Mouse (Mus musculus) cerebellum, postnatal 14 days (tissue): ENCODE data around the gene Etl4.

ENCODE experiments used
- DNase-seq, 2 experiments: peaks; one replicate each; pipeline ENCODE4 v3.0.0; 2021; ENCODE audit warnings: mixed read lengths in 2 of 2

Gene Etl4

DNA sequence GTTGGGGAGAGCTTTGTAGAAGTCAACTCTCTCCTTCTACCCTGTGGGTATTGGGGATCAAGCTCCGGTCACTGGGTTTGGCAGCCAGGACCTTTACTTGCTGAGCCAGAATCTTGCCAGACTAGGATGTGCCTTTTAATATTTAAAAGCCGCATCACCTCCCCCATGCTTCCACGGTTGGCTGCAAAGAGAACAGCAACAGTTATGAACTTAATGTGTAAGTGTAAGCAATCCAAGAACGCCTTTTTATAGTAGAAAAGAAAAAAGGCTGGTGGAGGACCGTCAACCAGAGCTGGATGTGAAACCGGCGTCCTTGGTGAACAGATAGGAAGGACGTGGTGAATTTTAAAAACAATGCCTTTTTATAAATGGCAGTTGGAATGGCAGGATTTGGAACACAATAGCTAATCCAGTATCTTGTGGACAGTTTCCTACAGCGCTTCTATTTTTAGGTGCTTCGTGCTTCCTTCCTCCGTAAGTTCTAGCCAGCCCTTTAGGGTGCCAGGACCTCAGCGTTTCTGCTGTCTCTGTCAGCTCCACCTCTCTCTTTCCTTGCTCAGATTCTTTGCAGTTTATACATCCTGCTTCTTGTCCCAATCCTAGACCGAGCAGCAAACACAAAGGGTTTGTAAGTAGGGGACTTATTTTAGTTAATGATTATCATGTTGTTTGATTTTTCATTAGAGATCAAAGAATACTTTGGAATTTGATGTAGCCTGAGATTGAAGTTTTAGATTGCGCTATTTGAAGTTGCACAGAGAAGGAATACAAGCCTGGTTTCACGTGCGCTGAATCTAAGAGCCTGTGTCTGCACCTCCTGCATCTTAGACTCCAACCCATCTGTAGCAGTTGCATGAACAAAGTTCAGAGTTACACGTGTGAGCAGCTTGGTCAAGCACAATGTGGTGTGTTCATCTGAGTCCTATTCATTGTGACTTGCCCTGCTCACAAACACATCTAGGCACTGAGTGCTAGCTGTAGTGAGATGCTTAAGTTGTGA, 535.9 kb downstream of the Etl4 start:
- no peak for DNase-seq

DNA sequence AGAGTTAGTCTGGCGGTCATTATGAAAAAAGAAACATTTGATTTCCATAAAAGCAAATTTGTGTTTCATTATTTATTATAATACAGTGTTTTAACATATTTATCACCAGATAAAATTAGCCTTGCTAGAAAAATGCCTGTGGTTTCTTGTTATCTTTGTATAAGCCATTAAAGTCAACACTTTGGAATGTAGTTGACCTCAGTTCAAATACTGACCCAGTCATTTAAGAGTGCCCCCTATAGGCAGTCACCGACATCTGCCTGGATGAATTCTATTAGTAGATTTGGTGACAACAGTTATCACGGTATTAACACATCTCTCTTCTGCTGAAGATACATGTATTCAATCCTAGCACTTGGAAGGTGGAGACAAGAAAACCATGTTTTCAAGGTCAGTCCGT, 536.6 kb downstream of the Etl4 start:
- no peak for DNase-seq

DNA sequence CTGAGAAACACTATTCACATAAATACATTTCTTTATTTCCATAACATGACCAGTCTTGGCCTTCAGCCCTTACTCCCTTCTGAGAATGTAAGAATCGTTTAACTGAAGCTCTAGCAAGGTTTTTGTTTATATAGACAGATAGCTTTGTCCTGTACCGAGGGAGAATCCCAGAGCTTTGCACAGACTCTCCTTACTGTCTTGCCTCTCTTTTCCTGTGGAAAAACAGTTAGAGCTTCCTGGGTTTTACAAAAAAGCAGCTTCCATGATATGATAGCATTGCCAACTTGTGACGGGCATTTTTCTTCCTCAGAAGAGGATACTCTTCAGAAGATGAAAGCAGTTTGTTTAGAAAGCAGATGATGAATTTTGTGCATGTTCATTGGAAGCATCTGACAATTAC, 541.4 kb downstream of the Etl4 start:
- DNase-seq = no peak

DNA sequence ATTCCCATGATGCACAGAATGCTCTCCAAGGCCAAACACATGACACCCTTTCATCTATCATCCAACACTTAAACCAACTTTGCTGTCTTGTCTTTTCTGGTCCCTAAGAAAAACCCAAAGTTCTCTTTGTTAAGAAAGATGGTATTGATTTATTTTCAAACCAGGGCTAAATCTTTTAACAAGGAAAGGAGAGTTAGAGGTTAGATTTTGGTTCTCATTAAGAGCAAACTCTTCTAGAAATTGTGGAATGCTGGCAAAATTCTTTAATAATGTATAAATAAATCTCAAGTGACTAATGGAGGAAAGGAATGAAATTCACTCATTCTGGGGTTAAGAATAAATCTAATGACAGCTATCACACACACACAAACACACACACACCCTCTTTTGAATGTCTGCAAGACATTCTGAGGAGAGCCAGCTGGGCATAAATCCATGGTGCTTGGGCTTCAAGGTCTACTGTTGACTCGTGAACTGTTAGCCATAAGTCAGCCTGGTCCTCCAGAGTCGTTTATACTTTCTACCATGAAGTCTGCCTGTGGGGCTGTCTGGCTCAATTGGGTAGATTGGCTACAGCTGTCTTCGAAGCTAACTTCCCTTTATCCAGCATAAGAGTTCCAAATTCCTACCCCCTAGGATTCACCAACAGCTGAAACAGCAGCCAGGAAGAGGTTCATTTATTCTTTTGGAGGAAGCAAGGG, 544.1 kb downstream of the Etl4 start:
- no peak for DNase-seq

DNA sequence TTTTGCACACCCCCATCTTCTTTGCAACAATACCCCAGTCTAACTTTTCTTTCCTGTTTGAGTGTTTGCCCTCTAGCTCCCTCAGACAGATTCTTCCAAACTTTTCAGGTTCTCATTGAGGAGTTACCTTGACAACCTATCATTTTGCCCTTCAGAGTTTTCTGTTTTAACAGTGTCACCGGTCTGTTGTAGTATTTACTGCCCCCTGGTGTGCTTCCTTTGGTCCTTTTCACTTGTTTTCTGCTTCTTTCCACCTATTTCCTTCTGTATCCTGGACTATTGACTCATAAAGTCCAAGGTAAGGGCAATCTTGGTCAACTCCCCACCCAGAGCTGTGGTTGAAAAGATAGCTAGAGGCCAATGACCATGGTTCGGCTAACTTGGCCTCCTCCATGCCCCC, 569.6 kb downstream of the Etl4 start:
- no peak for DNase-seq

DNA sequence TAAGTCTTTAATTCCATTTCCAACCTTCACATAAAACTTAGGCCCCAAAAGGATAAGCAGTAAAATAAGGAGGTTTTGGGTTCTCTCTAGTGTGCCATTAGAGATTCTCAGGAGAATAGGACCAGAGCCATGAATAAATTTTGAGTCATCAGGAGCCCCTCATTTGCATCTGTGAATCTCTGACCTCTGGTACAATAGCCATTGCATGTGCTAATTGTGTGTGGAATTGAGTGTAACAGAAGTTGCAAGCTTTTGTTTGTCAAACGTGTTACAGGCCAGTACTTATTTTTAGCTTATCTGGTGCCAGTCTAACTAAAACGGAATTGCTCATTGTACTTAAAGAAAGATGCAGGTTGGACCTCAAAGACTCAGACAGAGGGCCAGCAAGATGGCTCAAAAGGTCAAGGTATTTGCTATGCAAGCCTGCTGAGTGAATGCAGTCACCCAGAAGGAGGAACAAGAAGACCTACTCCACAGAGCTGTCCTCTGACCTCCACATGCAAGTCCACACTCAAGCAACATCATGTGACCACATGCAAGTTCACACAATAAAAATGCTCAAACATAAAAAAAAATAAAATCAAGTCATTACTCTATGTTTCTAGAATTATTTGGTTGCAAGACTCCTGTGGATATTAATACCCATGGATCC, 576.7 kb downstream of the Etl4 start:
- DNase-seq = no peak

DNA sequence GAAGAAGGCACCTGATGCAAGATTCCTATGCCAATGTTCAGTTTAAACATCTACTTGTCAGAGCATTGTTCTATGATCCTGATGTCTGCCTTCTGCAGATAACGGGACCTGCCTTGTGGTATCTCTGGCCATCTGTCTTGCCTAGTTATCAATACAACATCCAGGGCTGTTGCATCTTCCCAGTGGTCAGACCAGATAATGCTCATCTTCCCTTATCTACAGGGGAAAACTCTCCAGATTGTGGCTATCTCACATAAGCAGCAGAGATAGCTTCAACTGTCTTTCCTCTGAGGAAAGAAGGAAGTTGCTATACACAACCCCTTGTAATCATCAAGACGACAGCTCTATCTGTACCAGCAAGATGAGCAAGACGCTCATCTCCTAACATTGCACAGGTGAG, 579.5 kb downstream of the Etl4 start:
- no peak for DNase-seq

DNA sequence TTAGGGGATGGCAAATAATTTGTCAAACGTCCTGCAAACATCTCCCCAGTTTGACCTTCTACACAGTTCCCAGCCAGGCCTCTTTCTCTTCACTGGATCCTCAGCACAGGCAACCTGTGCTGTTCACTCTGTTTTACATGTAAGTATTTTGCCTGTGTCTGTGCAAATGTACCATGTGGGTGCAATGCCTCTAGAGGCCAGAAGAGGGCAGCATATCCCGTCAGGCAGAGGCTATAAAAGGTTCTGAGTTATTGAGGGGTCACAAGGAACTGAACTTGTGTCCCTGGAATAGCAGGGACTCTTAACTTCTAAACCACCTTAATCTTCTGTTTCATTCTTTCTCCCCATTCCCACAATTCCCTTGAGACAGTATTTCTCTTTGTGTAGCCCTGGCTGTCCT, 582.5 kb downstream of the Etl4 start:
- DNase-seq = no peak

DNA sequence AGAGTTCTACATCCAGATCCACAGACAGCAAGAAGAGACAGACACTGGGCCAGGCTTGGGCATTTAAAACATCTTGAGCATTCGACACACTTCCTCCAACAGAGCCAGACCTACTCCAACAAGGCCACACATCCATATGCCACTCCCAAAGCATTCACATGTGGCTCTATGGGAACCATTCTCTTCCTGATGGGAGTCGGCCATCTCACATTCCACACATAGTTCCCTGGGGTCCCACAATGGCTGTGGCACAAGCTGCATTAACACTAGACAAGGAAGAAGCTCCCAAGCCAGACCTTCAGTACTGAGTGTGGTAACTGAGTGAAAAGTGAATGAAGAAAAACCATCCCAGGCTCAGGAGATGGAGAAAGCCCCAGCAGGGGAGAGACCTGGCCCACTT, 584.2 kb downstream of the Etl4 start:
- DNase-seq = no peak

DNA sequence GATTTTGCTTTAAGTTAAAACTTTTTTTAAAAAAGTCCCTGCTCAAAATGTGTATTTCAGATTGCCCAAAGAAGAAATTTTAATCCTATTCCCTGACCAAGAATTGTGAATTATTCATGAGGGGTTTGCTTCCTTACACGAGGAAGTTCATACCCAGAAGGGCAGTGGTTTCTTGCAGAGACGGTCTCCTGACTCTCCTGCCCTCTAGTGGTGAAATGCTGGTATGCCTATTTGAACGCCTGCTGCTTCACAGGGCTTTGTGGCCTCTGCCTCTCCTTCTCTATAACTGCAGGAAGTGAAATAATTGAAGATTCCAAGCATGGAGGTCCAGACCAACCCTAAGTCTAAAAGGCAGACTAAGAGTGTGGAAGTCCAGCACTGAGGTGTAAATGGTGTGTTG, 585.1 kb downstream of the Etl4 start:
- DNase-seq = peak; percentile 79 to 82

DNA sequence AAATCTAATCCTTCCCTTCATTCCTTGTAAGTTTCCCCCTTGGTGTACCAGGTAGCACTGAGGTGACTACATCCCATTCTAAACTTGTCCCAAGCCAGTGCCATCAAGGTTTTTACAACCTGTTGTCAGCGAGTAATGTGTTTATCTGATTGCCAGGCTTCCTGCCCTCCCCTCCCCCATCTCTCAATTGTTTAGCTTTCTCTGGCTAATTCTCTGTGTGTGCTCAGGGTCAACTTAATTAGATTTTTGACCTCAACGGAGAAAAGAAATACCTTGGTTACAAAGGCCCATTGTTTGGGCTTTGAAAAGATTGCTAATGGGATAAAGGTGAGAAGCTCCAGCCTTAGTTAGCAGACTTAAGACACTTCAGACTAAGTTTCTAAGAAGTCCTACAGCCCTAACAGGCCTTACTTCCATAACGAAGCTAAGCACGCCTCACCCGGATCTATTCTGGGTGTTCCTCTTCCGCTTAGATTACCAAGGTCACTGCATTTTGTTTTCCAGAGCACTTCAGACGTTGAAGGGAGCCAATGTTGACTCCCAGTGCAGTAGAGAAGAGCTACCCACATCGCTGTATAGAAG, 586.7 kb downstream of the Etl4 start:
- no peak for DNase-seq

DNA sequence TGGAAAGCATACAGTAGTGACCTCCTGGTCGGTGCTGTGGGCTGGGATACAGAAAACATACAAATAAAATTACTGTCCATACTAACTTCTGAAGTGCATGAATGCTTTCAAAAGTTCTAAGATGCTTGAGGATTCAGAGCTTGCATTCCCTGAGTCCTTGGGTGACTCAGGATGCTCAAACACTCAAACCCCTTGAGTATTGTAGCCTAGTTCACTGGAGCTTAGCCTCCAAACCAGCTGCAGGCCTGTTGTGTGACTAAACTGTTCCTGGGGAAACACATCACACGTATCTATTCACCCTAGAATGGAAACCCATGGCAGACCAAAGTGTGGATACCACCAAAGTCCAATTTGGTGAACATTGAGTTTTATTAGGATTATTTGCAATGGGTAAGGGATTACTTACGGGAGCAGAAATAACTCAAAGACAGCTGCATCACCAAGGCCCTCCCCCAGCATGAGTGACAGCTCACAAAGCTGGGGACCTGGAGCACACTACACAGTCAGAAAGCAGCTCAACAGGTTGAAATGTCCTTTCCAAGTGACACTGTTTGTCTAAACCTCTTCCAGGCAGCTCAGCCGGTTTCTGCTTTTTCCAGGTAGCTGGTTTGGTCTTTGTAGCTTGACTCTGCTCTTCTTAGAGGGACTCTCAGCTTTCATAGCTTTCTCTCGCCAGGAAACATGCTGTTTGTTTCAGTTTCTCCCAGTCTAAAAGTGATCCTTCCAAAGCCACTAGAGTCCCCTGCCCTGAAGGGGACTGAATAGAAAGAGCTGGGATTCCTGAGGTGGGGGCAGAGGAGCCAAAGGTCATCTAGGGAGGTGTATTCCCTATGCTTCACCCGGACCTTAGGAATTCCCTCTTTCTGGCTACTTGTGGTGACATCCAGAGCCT, 598.5 kb downstream of the Etl4 start:
- no peak for DNase-seq

DNA sequence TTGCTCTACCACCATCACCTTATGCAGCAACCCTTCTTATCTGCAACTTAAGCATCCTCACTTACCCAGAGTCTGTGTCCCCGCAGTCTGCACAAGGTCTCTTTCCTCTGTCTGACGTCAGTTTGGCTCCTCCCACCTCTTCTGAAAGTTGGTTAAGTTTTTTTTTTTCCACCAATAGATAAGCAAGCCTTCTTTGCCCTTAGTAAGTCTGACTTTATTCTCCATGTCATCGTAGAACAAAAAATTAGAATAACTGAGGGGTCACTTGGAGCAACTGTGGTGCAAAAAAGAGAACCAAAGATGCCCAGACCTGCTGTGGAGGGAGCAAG, 599.1 kb downstream of the Etl4 start:
- no peak for DNase-seq

DNA sequence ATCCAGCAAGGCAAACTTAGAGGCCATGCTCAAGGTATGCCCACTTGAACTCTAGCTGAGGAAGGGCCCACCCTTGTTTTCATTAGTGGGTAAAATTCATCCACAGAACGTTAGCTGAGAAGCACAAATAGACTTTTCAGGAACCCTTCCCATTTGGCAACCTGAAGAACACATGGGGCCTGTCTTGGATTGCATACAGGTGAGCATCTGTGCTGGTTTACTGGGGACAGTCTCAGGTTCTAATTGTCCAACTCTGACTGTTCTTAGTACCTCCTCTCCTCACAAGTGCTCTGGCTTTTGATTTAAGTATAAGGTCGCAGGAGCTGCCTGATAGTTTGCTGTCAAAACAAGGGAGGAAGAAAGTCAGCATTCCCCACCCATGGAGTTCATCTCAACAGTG, 600.5 kb downstream of the Etl4 start:
- peak; percentile 59 to 82 for DNase-seq

DNA sequence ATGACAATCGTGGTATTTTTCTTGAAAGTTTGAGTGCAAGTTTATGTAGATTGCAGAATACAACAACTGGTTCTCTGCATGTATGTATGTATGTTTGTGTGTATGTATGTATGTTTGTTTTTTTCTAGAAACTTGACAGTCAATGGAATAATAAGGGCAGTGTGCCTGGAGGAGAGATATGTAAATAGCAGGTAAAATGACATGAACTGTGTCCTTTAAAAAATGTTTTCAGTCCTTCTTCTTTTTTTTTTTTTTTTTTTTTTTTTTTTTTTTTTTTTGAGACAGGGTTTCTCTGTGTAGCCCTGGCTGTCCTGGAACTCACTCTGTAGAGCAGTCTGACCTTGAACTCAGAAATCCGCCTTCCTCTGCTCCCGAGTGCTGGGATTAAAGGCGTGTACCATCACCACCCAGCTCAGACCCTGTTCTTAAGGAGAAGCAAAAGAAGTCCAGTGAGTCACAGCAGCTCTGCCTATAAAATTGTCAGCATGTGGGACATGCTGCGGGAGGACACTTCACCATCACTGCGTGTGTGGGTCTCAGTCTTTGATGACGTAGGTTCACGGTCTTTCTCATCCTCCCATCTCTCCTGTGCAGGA, 606.8 kb downstream of the Etl4 start:
- DNase-seq = no peak

DNA sequence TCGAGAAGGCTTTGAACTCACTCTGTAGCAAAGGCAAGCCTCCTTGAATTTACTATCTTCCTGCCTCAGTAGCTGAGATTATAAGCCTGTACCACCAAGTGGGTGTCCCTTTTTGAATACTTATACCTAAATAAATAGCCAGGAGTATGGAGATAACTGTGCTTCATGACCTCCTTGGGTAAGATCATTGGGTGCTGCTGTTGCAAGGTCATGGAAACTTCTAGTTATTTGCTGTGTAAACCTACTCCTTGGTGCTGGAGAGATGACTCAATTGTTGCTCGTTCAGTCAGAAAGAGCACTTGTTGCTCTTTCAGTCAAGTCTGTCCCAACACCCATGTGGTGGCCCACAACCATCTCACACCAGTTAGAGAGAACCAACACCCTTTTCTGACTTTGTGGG, 608.3 kb downstream of the Etl4 start:
- no peak for DNase-seq

DNA sequence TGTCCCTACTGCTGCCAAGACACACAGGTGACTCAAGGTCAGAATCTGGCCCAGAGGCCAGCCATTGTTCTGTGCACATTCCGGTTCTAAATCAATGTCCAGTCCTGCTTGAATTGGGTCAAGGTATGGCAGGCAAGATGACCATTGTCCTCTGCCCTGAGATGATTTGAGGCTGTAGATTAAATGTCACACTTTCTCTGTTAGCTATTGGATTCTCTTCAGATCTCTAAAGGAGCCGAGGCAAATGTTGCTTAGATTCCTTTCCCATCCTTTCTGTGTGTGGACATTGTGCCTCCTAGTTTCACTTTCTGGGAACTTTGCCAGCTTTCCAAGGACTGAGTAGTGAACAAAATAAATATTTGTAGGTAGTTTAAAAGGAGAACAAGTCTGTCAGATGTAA, 608.9 kb downstream of the Etl4 start:
- DNase-seq = no peak

DNA sequence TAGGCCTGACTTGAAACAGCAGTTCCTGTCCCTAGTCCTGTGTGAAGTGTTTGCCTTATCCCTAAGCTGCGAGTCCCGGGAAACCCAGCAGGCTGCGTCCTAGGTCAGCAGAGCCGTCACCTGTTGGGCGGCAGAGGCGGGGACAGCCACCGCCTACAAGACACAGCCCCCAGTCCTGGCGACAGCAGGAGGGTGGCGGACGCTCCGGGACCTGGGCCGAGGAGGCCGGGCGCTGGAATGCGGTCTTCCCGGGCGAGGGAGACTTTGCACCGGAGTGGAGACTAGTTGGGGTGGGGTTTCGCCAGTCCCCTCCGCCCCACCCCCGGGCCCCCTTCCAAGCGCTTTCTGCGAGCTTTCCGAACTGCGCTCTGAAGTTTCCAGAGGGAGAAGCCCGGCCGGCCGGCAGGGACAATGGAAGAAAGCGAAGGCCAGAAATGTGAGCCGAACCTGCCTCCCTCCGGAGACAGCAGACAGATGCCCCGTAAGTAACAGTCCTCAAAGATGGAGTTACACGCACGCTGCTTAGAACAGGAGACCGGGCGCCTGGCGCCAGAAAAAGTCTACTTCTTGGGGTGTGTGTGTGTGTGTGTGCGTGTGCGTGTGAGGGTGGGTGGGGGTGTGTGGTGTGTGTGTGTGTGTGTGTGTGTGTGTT, 610.0 kb downstream of the Etl4 start:
- DNase-seq = peak; percentile 13 to 22

DNA sequence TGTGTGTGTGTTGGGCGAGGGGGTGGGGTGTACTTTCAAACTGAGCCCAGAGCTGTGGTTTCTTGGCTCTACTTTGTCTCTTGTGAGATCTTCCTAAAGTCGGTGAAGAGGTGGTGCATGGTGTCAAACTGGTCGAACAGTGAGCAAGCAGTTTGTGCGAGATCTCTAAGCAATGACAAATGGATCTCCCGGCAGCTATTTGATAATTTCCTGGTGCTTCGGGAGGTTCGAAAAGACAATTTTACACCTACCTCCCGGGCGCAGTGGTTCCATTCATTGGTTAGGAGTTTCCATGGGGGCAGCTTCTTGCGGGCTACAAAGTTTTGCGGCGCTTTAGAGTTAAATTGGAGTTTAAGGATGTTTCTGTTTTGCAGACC, 610.5 kb downstream of the Etl4 start:
- DNase-seq = no peak

DNA sequence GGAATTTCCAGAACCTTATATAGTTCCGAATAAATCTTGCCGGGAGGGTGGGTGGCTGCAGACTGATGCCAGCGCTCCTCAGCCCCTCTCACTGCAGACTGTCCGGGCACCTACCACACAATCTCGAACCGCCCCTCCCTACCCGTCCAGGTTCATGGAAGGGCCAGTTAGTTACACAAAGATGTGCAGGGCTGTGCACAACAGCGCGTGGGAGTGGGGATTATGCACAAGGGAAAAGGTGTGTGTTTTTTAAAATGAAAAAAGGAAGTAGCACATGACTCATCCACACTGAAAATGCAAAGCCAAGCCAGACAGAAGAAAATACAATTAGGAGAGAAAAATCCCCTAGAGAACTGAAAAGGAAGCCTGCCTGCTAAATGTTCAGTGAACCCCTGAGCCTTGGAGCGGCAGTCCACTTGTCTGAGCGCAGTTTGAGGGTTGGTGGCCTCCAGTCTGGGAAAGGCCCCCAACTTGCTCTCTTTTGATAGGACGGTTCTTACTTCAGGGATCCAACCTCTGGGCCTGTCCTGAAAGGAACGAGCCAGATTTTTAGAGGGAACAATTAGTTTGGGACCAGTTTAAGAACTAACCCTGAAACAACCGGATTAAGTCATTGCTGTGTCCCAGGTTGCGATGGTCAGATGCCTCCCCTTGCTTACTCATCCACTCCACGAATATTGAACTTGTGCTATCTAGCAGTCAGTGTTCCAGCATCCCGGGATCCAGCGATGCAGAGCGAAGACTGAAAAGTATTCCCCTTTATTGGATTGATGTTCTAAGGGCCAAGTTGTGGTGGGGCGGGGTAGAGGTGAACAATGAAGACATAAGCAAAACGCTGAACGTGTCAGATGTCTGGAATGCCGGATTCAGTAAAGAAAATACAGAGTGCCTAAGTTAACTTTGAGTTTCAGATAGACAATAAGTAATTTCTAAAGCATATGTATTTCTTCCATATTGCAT, 611.3 kb downstream of the Etl4 start:
- no peak for DNase-seq
